Mouse (Mus musculus): ENCODE data around the gene Cd244a. TPM values are rescaled to one million over a fixed set of nuclear protein-coding genes. Genes with fewer than 3 reads are reported as not detected.

Gene Cd244a
- polyA plus RNA-seq, 1 experiment from 2014 or later: not detected

DNA sequence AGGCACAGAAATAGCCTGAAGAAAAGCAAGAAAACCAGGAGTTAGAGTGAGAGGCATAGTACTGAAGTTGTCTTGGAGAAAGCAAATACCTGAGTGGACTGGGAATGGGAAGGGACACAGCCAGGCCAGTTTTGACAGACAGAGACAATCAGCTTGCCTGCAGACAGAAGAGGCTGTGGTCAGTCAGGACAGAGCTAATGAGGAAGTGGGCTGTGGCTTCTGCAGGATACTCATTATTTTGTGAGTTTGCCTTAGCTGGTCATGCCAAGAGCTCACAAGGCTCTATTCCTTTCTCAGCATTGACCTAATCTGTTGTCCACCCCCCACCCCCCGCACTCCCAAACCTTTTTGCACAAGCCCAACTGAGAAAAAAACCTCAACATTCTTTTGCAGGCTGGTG lies 2.2 kb downstream of the Cd244a start:
- no peak for ATAC-seq (replicated peaks; ENCODE audit: insufficient number of reproducible peaks, low FRiP score, low TSS enrichment, low read depth)
- no peaks in the 10 kb centered on the region for H3K27me3 ChIP-seq (ENCODE audit: control insufficient read depth, insufficient read depth, low read length)
- WGBS: 92% methylated on average over 1 of the region's 1 CpGs
- H3K27ac ChIP-seq (replicated peaks; ENCODE audit: low read depth, low read length): no peak overlapping the region
- H3K4me2 ChIP-seq (ENCODE audit: low read depth, low read length): no peak overlapping the region
- no peaks in the 10 kb centered on the region for H3K9me3 ChIP-seq (replicated peaks; ENCODE audit: control insufficient read depth, low read length)
- no peak overlapping the region for H3K4me3 ChIP-seq (ENCODE audit: low read depth, low read length)
- no peaks in the 10 kb centered on the region for H3K4me1 ChIP-seq (ENCODE audit: control insufficient read depth, insufficient read depth, low read length)
- H3K36me3 ChIP-seq (replicated peaks; ENCODE audit: control insufficient read depth, insufficient read depth, low read depth, low read length): no peaks in the 10 kb centered on the region
- DNase-seq (ENCODE audit: low spot score): no peak
- no peak overlapping the region for H3K9ac ChIP-seq (replicated peaks; ENCODE audit: low read length)

DNA sequence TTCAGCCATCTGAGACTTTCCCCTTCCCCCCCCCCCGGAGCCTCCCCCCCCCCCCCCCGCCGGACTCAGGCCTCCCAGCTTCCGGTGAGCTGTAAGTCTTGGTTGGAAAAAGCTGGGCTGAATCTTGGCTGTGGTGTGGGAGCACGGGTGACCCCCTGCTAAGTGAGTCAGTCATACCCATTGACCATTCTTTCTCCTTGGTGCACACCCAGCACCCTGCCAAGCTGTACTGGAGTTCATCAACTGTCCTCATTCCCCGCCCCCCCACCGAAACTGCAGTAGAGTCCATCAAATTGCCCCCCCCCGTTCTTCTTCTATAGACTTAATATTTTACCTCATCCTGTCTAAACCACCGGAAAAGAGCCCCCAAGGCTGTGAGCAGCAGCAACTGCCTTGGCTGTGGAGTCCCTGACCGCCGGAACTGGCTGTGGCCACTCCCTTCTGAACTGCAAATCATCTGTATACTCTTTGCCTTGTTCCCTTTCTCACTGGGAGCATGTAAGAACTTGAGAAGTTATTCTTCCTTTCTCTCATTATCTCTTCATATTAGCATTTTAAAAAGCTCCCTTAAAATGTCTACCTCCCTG lies 2.7 kb downstream of the Cd244a start:
- H3K27ac ChIP-seq (replicated peaks; ENCODE audit: low read depth, low read length): no peak overlapping the region
- DNase-seq (ENCODE audit: low spot score) (no peak), ATAC-seq (replicated peaks; ENCODE audit: insufficient number of reproducible peaks, low FRiP score, low TSS enrichment, low read depth) (no peak)
- H3K4me3 ChIP-seq (ENCODE audit: low read depth, low read length): no peak overlapping the region
- WGBS: 71% methylated on average over 8 of the region's 11 CpGs
- no peak overlapping the region for H3K4me2 ChIP-seq (ENCODE audit: low read depth, low read length)
- no peak overlapping the region for H3K9ac ChIP-seq (replicated peaks; ENCODE audit: low read length)
- H3K9me3 ChIP-seq (replicated peaks; ENCODE audit: control insufficient read depth, low read length): no peaks in the 10 kb centered on the region
- H3K36me3 ChIP-seq (replicated peaks; ENCODE audit: control insufficient read depth, insufficient read depth, low read depth, low read length): no peaks in the 10 kb centered on the region
- no peaks in the 10 kb centered on the region for H3K4me1 ChIP-seq (ENCODE audit: control insufficient read depth, insufficient read depth, low read length)
- no peaks in the 10 kb centered on the region for H3K27me3 ChIP-seq (ENCODE audit: control insufficient read depth, insufficient read depth, low read length)

GRCm38 (mm10) chr1:171563042-171563441 lies 4.0 kb downstream of the Cd244a start:
- ATAC-seq (replicated peaks; ENCODE audit: insufficient number of reproducible peaks, low FRiP score, low TSS enrichment, low read depth) (no peak), DNase-seq (ENCODE audit: low spot score) (no peak)
- H3K4me1 ChIP-seq (ENCODE audit: control insufficient read depth, insufficient read depth, low read length): no peaks in the 10 kb centered on the region
- H3K9ac ChIP-seq (replicated peaks; ENCODE audit: low read length): no peak overlapping the region
- no peak overlapping the region for H3K4me3 ChIP-seq (ENCODE audit: low read depth, low read length)
- H3K36me3 ChIP-seq (replicated peaks; ENCODE audit: control insufficient read depth, insufficient read depth, low read depth, low read length): no peaks in the 10 kb centered on the region
- H3K27ac ChIP-seq (replicated peaks; ENCODE audit: low read depth, low read length): no peak overlapping the region
- no peak overlapping the region for H3K4me2 ChIP-seq (ENCODE audit: low read depth, low read length)
- no peaks in the 10 kb centered on the region for H3K27me3 ChIP-seq (ENCODE audit: control insufficient read depth, insufficient read depth, low read length)
- 84% methylated on average over 2 of the region's 2 CpGs for WGBS
- no peaks in the 10 kb centered on the region for H3K9me3 ChIP-seq (replicated peaks; ENCODE audit: control insufficient read depth, low read length)

DNA sequence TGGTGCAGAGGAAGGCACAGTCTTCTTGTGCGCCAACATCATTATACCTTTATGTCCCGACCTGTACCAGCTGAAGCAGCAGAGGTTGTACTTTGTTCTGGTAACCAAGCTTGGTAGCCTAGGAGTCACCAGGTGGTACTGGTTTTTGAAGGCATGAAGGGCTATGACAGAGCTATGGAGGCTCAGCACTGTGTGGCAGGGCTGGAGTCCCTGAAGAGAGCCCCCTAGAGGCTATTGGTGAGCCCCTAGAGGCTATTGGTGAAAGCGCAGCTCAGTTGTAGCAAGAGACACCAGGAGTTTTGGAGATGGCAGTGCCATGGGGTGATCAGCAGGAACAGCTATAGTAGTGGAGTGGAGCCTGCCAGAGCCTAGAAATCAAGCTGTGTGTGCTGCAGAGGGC lies 5.3 kb downstream of the Cd244a start:
- no peak for ATAC-seq (replicated peaks; ENCODE audit: insufficient number of reproducible peaks, low FRiP score, low TSS enrichment, low read depth)
- no peaks in the 10 kb centered on the region for H3K36me3 ChIP-seq (replicated peaks; ENCODE audit: control insufficient read depth, insufficient read depth, low read depth, low read length)
- no peak overlapping the region for H3K4me2 ChIP-seq (ENCODE audit: low read depth, low read length)
- H3K4me1 ChIP-seq (ENCODE audit: control insufficient read depth, insufficient read depth, low read length): no peaks in the 10 kb centered on the region
- no peak overlapping the region for H3K27ac ChIP-seq (replicated peaks; ENCODE audit: low read depth, low read length)
- H3K9me3 ChIP-seq (replicated peaks; ENCODE audit: control insufficient read depth, low read length): no peaks in the 10 kb centered on the region
- no peak overlapping the region for H3K9ac ChIP-seq (replicated peaks; ENCODE audit: low read length)
- no peak overlapping the region for H3K4me3 ChIP-seq (ENCODE audit: low read depth, low read length)
- whole genome bisulfite sequencing: 61% methylated on average over 3 of the region's 3 CpGs
- H3K27me3 ChIP-seq (ENCODE audit: control insufficient read depth, insufficient read depth, low read length): no peaks in the 10 kb centered on the region
- DNase-seq (ENCODE audit: low spot score): peak; percentile 61

DNA sequence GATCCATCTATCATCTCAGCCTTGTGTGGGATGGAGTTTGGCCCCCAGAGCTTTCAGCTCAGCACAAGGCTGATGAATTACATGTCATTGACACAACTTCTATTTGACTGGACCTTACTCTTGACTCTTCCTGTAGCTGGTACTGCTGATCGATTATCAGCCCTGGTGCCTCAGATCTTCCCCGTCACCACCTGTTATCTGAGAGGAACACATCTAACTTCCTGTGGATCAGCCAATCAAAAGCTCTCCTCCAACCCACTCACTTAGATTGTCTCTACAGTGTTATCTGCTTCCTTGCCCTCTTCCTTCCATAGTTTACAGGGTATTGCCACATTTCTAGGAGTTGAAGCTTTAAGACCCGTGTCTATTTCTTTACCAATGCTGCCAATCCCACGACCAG lies 6.9 kb downstream of the Cd244a start:
- DNase-seq (ENCODE audit: low spot score) (no peak), ATAC-seq (replicated peaks; ENCODE audit: insufficient number of reproducible peaks, low FRiP score, low TSS enrichment, low read depth) (no peak)
- 70% methylated on average over 4 of the region's 4 CpGs for WGBS

GRCm38 (mm10) chr1:171566777-171567176 lies 7.8 kb downstream of the Cd244a start:
- H3K27me3 ChIP-seq (ENCODE audit: control insufficient read depth, insufficient read depth, low read length): no peaks in the 10 kb centered on the region
- no peaks in the 10 kb centered on the region for H3K4me1 ChIP-seq (ENCODE audit: control insufficient read depth, insufficient read depth, low read length)
- H3K27ac ChIP-seq (replicated peaks; ENCODE audit: low read depth, low read length): no peak overlapping the region
- ATAC-seq (replicated peaks; ENCODE audit: insufficient number of reproducible peaks, low FRiP score, low TSS enrichment, low read depth) (0 out of 2 replicates have a peak, but pooled peaks have one; percentile 20), DNase-seq (ENCODE audit: low spot score) (peak; percentile 75)
- no peak overlapping the region for H3K4me3 ChIP-seq (ENCODE audit: low read depth, low read length)
- H3K36me3 ChIP-seq (replicated peaks; ENCODE audit: control insufficient read depth, insufficient read depth, low read depth, low read length): no peaks in the 10 kb centered on the region
- no peaks in the 10 kb centered on the region for H3K9me3 ChIP-seq (replicated peaks; ENCODE audit: control insufficient read depth, low read length)
- no peak overlapping the region for H3K4me2 ChIP-seq (ENCODE audit: low read depth, low read length)
- no peak overlapping the region for H3K9ac ChIP-seq (replicated peaks; ENCODE audit: low read length)
- WGBS: 21% methylated on average over 8 of the region's 8 CpGs

More for the DNA sequence above, 6.9 kb downstream of the Cd244a start:
- H3K4me1 ChIP-seq (ENCODE audit: control insufficient read depth, insufficient read depth, low read length): no peaks in the 10 kb centered on the region
- no peak overlapping the region for H3K4me3 ChIP-seq (ENCODE audit: low read depth, low read length)
- no peak overlapping the region for H3K27ac ChIP-seq (replicated peaks; ENCODE audit: low read depth, low read length)
- no peak overlapping the region for H3K4me2 ChIP-seq (ENCODE audit: low read depth, low read length)
- no peaks in the 10 kb centered on the region for H3K9me3 ChIP-seq (replicated peaks; ENCODE audit: control insufficient read depth, low read length)
- no peaks in the 10 kb centered on the region for H3K27me3 ChIP-seq (ENCODE audit: control insufficient read depth, insufficient read depth, low read length)
- no peaks in the 10 kb centered on the region for H3K36me3 ChIP-seq (replicated peaks; ENCODE audit: control insufficient read depth, insufficient read depth, low read depth, low read length)
- H3K9ac ChIP-seq (replicated peaks; ENCODE audit: low read length): no peak overlapping the region

DNA sequence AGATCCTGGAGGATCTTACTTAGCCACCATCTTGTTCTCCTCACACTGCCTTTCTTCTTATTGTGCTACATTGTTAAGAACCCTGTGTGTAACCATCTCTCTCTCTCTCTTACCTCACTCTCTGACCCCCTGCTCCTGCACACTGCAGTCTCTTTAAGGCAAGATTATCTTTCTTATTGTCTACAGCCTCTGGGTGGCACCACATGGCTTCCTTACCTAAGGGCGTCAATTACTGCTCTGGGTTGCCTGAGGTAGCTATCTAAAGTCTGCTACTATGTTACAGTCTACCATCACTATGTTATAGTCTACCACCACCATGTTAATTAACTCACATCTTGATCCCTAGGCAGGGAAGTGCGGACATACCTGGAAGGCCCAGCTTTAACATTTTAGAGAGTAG lies 9.4 kb downstream of the Cd244a start:
- no peak overlapping the region for H3K9ac ChIP-seq (replicated peaks; ENCODE audit: low read length)
- no peak overlapping the region for H3K4me3 ChIP-seq (ENCODE audit: low read depth, low read length)
- H3K27me3 ChIP-seq (ENCODE audit: control insufficient read depth, insufficient read depth, low read length): no peaks in the 10 kb centered on the region
- 57% methylated on average over 2 of the region's 2 CpGs for WGBS
- no peaks in the 10 kb centered on the region for H3K9me3 ChIP-seq (replicated peaks; ENCODE audit: control insufficient read depth, low read length)
- no peak overlapping the region; the same call in 1 of the 2 replicates for H3K27ac ChIP-seq (replicated peaks; ENCODE audit: low read depth, low read length)
- no peak overlapping the region for H3K4me2 ChIP-seq (ENCODE audit: low read depth, low read length)
- DNase-seq (ENCODE audit: low spot score) (no peak), ATAC-seq (replicated peaks; ENCODE audit: insufficient number of reproducible peaks, low FRiP score, low TSS enrichment, low read depth) (no peak)
- no peaks in the 10 kb centered on the region for H3K4me1 ChIP-seq (ENCODE audit: control insufficient read depth, insufficient read depth, low read length)
- H3K36me3 ChIP-seq (replicated peaks; ENCODE audit: control insufficient read depth, insufficient read depth, low read depth, low read length): no peaks in the 10 kb centered on the region

DNA sequence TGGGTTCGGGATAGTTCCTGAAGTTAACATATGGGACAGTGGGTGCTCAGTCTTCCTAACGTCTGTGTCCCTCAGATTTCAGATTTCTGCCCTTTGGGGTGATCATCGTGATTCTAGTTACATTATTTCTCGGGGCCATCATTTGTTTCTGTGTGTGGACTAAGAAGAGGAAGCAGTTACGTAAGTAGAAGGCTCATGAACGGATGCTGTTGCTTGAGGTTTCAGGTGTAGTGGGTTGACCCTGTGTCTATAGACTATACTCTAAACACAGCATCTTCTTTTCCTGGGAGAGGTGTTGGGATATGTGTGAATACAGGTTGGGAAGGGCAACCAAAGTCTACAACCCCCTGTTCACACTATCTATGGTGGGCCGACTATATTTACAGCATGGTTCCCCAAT lies 18.2 kb downstream of the Cd244a start:
- H3K9ac ChIP-seq (replicated peaks; ENCODE audit: low read length): no peak overlapping the region
- H3K4me1 ChIP-seq (ENCODE audit: control insufficient read depth, insufficient read depth, low read length): no peaks in the 10 kb centered on the region
- 75% methylated on average over 7 of the region's 7 CpGs for WGBS
- no peak overlapping the region for H3K4me3 ChIP-seq (ENCODE audit: low read depth, low read length)
- H3K36me3 ChIP-seq (replicated peaks; ENCODE audit: control insufficient read depth, insufficient read depth, low read depth, low read length): no peaks in the 10 kb centered on the region
- no peaks in the 10 kb centered on the region for H3K9me3 ChIP-seq (replicated peaks; ENCODE audit: control insufficient read depth, low read length)
- no peak overlapping the region for H3K4me2 ChIP-seq (ENCODE audit: low read depth, low read length)
- H3K27me3 ChIP-seq (ENCODE audit: control insufficient read depth, insufficient read depth, low read length): no peaks in the 10 kb centered on the region
- no peak overlapping the region for H3K27ac ChIP-seq (replicated peaks; ENCODE audit: low read depth, low read length)
- no peak for DNase-seq (ENCODE audit: low spot score)
- no peak for ATAC-seq (replicated peaks; ENCODE audit: insufficient number of reproducible peaks, low FRiP score, low TSS enrichment, low read depth)
